Mouse (Mus musculus) granulocyte monocyte progenitor cell, adult 5-6 weeks (primary cell): ENCODE data around the gene Frmpd3. TPM values are rescaled to one million over a fixed set of nuclear protein-coding genes. Genes with fewer than 3 reads are reported as not detected.
"Not testable (repeated sequence)": the region's sequence is repeated elsewhere in the genome, so short reads cannot be mapped to it uniquely, and the experiment has no call there.

Source experiments
- ATAC-seq: replicated peaks from 2 replicates; pipeline ENCODE4 v1.8.0; 2016; ENCODE audit warnings: mild to moderate bottlenecking, moderate TSS enrichment, inconsistent platforms; ENCODE audit not compliant: poor library complexity, severe bottlenecking
- total RNA-seq, 2 experiments: library from RNA; stranded (forward) in 1 of 2; stranded (reverse) in 1 of 2; fragments of 200-712, 200-1000 nt in 1 of 2; fragments of >200 nt in 1 of 2; fragmentation: Nextera tagmentation in 1 of 2; gene quantifications; 2 replicates each; pipeline ENCODE4 v1.2.3; 2014 to 2017

The Frmpd3 gene
- total RNA-seq (2014; fragmentation: Nextera tagmentation) (not detected in 2 replicates), total RNA-seq (2017) (not detected in 2 replicates)

- ATAC-seq, result no peak
Measured at GRCm38 (mm10) chrX:140341656-140342392, at the start of gene Frmpd3. Frmpd3 (plus strand) TSS chrX:140342263.

DNA sequence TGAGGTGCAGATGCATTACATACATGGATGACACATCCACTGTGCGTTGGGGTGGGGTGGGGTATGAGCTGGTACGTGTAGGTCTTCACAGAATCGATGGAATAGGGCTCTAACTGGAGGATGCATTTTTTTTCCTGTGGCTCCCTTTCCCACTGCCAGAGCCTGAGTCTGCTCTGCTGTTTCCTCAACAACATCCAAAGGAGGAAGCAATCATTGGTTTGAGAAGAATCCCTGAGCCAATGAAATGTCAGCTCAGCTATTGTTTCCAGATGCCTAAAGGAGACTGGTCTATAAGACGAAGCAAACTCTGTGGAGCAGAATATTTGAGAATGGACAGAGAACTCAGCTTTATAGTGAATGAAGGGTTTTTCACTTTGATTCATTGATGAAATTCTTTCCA lies 38.3 kb upstream of the Frmpd3 start:
- ATAC-seq, result no peak

DNA sequence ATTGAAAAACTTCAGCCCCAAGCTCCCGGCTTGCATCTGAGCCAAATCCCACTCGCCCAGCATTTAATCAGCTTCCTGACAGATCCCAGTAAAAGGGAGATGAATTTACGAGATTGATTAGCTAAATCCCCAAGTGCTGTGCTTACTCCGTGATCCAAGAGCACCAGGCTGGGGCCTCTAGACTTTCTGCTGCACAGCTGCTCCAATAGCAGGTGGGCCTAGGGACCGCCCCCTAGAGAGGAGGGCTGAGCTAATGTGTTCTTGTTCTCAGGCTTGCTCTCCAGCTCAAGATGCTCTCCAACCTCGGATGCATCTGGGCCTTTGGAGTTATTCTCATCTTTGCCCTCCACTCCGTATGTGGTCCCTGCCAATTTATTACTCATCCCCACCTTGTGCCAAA lies 36.4 kb upstream of the Frmpd3 start:
- no peak for ATAC-seq

DNA sequence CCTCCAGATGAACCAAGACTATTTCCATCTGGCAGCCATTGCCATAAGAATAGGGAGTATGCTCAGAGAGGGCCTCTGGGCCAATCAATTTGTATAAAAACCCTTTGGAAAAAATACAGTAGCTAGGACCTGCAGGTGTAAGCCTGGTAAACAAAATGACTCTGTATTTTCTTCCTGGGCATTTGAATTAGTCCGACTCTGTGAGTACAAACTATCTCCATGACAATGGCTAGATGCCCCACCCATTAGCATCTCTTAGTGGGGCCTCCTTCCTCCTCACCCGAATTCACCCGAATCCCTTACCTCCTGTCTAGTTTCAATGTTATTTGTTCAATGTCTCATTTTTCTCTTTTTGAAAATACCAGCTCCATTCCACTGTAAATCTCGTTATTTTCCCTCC lies 24.1 kb upstream of the Frmpd3 start:
- ATAC-seq, result no peak

DNA sequence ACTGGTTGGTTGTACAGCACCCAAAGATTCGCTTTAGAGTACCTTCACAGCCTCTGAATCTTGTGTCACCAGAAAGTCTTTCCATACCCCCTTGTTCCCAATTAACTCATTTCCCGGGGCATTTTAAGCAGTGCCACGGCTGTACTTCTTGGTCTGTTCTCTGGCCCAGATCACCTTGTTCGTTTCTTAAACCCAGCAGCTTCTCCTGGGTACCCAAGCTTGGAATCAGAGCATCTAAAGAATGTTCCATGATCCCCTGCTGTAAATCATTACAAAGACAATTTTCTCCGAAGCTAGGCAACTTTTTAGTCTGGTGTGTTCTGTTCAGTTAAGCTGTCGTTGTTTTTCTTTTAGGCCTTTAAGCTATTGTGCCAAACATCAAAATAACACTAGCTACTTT lies 22.9 kb upstream of the Frmpd3 start:
- ATAC-seq, result no peak

- not testable (repeated sequence) for ATAC-seq
Measured at GRCm38 (mm10) chrX:140320671-140321070, 21.4 kb upstream of the Frmpd3 start.

- ATAC-seq, result no peak
Measured at GRCm38 (mm10) chrX:140342393-140343163, 515 bp downstream of the Frmpd3 start.

DNA sequence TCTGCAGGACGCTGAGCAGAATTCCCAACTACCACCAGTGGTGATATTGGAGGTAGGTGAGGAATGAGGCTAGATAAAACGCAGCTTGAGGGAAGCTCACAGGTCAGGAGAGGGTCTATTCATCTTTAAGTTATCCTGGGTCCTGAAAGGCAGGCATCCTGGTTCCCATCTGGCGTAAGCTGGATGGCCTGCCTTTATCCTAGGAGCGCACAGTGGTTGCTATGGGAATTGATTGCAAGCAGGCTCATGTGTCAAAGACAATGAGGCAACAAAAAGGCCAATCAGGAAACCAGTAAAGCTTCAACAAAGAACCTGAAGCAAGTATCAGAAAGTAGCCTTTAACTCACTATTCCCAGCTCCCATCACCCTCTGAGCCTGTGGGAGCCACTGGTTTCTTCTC lies 33.6 kb downstream of the Frmpd3 start:
- no peak for ATAC-seq

DNA sequence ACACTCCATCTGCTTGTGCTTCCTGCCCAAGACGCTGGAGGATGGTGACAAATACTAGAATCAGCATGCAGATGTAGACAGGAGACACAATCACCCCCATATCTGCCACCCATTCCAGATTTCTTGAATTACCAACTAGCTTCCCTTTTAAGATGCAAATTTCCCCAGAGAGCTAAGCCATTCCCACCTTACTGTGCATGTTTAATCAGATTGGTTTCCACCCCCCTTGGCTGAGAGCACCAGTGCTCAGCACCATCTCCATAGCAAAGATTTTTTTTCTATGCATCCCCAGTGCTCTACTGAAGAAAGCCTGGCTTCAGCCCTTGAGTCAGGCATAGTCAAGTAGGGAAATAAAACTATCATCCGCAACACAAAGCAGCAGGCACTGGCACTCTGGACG lies 57.9 kb downstream of the Frmpd3 start:
- no peak for ATAC-seq

GRCm38 (mm10) chrX:140402904-140403303 lies 60.8 kb downstream of the Frmpd3 start:
- ATAC-seq, result peak; percentile 37; the same call in 1 of the 2 replicates

DNA sequence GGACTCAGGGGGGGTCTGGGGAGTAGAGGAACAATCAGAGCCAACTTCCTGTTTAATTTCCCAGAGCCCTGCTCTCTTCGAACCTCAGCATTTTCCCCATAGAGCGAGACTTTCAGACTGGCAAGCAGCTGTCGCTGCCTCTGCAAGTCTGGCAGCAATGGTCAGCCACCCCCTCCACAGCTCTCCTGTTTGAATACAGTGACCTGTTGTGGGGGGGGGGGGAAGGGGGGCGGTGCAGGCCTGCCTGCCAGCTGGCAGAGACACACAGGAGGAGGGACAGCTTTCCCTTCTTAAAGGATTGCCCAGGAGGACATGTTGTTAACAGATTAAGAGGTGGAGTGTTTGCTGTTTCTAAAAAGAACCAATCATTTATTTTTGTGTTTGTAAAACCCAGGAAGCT lies 64.0 kb downstream of the Frmpd3 start:
- ATAC-seq, result no peak

DNA sequence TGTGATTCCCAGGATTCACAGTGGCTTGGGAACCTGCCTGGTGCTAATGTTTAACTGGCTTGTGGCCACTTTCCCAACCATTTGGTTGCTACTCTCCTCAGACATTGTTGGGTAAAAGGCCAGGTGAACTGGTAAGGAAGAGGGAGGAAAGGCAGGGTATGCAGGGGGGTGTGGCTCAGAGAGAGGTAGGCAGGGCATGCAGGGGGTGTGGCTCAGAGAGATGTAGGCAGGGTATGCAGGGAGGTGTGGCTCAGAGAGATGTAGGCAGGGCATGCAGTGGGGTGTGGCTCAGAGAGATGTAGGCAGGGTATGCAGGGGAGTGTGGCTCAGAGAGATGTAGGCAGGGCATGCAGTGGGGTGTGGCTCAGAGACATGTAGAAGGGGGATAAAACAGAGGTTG lies 64.4 kb downstream of the Frmpd3 start:
- ATAC-seq, result peak; percentile 37

DNA sequence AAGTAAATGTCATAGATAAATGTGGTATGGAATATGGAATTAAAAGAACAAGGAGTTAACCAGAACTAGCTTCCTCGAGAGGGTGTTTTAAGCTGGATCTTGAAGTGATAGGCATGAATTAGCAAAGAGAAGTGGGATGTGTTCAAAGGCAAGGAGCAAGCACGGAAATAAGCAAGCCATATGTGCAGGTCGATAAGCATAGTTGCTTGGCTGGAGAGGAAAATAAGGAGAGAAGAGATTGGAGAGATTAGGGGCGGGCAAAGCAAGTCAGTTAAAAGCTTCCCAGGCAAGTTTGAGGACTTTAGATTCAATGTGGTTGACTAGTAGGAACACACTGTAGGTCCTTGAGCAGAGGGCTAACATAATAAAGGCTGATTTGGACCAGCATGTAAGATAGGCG lies 65.5 kb downstream of the Frmpd3 start:
- ATAC-seq, result no peak

- ATAC-seq, result no peak
Measured at GRCm38 (mm10) chrX:140418467-140418866, 76.4 kb downstream of the Frmpd3 start.

GRCm38 (mm10) chrX:140427124-140427523 lies 85.1 kb downstream of the Frmpd3 start:
- ATAC-seq, result no peak

- ATAC-seq, result 0 out of 2 replicates have a peak, but pooled peaks have one; percentile 25
Measured at GRCm38 (mm10) chrX:140428252-140428651, 86.2 kb downstream of the Frmpd3 start.

DNA sequence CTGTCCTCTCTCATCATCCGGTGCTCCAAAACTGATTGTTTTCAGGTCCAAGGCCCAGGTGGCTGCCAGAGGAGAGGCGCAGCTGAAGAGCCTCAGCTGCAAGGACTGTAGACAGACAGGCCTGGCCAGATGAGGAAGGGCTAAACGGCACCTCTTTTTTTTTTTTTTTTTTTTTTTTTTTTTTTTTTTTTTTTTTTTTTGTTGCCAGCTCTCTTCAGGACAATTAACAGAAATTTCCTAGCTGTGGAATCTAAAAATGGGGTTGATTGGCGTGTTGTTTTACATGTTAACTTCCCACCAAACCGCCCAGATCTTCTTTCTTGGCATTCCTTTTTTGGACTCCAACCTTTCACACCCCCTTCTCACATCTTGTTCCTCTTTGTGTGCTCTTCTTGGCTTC lies 87.9 kb downstream of the Frmpd3 start:
- no peak for ATAC-seq

- ATAC-seq, result no peak
Measured at GRCm38 (mm10) chrX:140430506-140430905, 88.4 kb downstream of the Frmpd3 start.

GRCm38 (mm10) chrX:140431981-140432380 lies 89.9 kb downstream of the Frmpd3 start:
- ATAC-seq, result no peak

- ATAC-seq, result no peak
Measured at GRCm38 (mm10) chrX:140432786-140433185, 90.7 kb downstream of the Frmpd3 start.

DNA sequence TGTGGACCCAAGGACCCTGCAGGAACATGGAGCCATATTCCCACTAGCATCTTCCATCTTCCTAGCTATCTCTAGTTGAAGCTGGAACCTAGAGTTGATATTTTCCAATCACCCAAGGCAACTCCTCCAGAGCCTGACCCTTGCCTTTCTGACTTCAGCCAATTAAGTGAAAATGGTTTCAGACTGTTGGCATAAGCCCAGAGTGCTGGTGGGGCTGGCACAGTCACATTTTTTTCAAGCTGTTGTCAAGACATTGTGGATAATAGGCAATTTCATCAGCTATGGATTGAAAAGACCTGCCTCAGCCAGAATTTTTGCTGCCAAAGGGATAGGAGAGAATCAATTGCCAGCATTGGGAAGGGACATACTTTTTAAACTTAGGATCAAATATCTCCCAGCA lies 95.8 kb downstream of the Frmpd3 start:
- no peak for ATAC-seq

GRCm38 (mm10) chrX:140445551-140445950 lies 103.5 kb downstream of the Frmpd3 start:
- ATAC-seq, result no peak
